Mouse (Mus musculus): Measurements from ENCODE around the gene Zfp280b.

DNA sequence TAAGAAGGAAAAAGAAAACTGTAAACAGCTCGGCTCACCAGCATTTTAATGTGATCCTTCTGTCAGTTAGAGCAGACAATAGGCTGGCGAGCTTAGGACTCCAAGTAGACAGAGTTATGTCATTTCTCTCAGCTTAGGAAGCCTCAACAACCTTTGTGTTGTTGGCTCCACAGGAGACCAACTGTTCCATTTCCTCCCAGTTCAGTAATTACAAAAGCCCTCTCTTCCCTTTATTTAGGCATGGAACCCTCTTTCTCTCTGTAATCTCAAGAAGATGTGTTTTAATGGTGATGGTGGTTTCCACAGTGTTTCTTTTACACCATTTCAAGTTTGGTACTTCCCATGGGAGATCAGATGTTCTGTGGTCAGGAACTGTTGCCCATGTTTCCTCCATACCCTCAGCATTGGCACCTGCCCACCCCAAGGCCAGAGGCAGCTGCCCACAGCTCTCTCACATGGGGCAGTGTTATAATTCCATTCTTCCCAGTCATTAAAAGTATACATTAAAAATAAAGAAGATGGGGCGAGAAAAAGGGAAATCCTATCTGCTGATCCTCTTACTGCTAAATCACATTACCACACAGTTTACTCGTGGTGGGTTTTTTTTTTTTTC lies 41.9 kb upstream of the Zfp280b start:
- TF ChIP-seq CTCF (IDR thresholded peaks at IDR 0.05; ENCODE audit: low read depth) (no peak), EP300 (optimal IDR thresholded peaks at IDR 0.05) (no peak)
